In genomic region chr8:70769359-70769758, GRCm38 (mm10) we compare ENCODE assay signal across 8 mouse cellular contexts. TPM values are rescaled to one million over a fixed set of nuclear protein-coding genes. Genes with fewer than 3 reads are reported as not detected.
DNase-seq lines count a peak whose midpoint lies in the region; ATAC-seq and TF ChIP-seq lines count a peak whose summit lies in the region.

No protein-coding gene starts in this region.

- H3K9ac ChIP-seq in ES-E14 (ENCODE audit: insufficient read depth, low read depth, low read length, poor library complexity, severe bottlenecking): peak overlapping the region; percentile 49
- no peak overlapping the region for H3K9ac ChIP-seq in forebrain, embryonic 15.5 days (replicated peaks)
- no peak overlapping the region for H3K9ac ChIP-seq in lung, embryonic 16.5 days (ENCODE audit: low read length)

- H3K9me3 ChIP-seq in ES-E14 (ENCODE audit: control insufficient read depth, insufficient read depth, low read depth, low read length): no peaks in the 10 kb centered on the region
- H3K9me3 ChIP-seq in forebrain, embryonic 15.5 days: no peaks in the 10 kb centered on the region
- H3K9me3 ChIP-seq in hindbrain, embryonic 10.5 days: no peaks in the 10 kb centered on the region
- no peaks in the 10 kb centered on the region for H3K9me3 ChIP-seq in lung, embryonic 16.5 days (ENCODE audit: control insufficient read depth, low read length)

- peak; percentile 72 for ATAC-seq in forebrain, embryonic 15.5 days (replicated peaks)
- peak; percentile 41 for ATAC-seq in lung, embryonic 16.5 days (ENCODE audit: low read depth)

- 7% methylated on average over 26 of the region's 26 CpGs for WGBS in forebrain, embryonic 15.5 days
- 9% methylated on average over 26 of the region's 26 CpGs for WGBS in hindbrain, embryonic 10.5 days
- 5% methylated on average over 26 of the region's 26 CpGs for WGBS in lung, embryonic 16.5 days

- H3K4me3 ChIP-seq in ES-E14 (ENCODE audit: insufficient read depth in 1 of 2, low read depth in 1 of 2, low read length in 2 of 2, poor library complexity in 1 of 2, severe bottlenecking in 1 of 2): peak overlapping the region; percentile 27 to 37; a peak in 3 of 4 replicates
- H3K4me3 ChIP-seq in forebrain, embryonic 15.5 days: peak overlapping the region; percentile 0; the same call in 1 of the 2 replicates
- 0 out of 2 replicates have a peak overlapping the region, but pooled peaks have one; percentile 1 for H3K4me3 ChIP-seq in hindbrain, embryonic 10.5 days
- H3K4me3 ChIP-seq in lung, embryonic 16.5 days (ENCODE audit: low read length): no peak overlapping the region

- peaks cover 2 to 39% of the 10 kb centered on the region in 2 experiments; a peak in 3 of 4 replicates for H3K4me1 ChIP-seq in ES-E14 (ENCODE audit: control insufficient read depth in 2 of 2, insufficient read depth in 2 of 2, low read length in 2 of 2, poor library complexity in 1 of 2)
- H3K4me1 ChIP-seq in forebrain, embryonic 15.5 days: peaks cover 30% of the 10 kb centered on the region
- peaks cover 61% of the 10 kb centered on the region for H3K4me1 ChIP-seq in hindbrain, embryonic 10.5 days (replicated peaks)
- H3K4me1 ChIP-seq in lung, embryonic 16.5 days (replicated peaks; ENCODE audit: control insufficient read depth, insufficient read depth, low read length): peaks cover 34% of the 10 kb centered on the region

- no peak overlapping the region for H3K27ac ChIP-seq in ES-E14 (ENCODE audit: insufficient read depth, low read depth, low read length, poor library complexity, severe bottlenecking)
- H3K27ac ChIP-seq in forebrain, embryonic 15.5 days (replicated peaks): no peak overlapping the region
- H3K27ac ChIP-seq in hindbrain, embryonic 10.5 days: no peak overlapping the region
- no peak overlapping the region for H3K27ac ChIP-seq in lung, embryonic 16.5 days (ENCODE audit: low read length)

- in situ Hi-C loops in ES-E14 (cut with MboI; ENCODE audit: low sequenced_read_pairs in 2 of 2, unreplicated experiment in 2 of 2): no loop called here

- DNase-seq in ES-E14 (ENCODE audit: low read depth, low spot score): peak; percentile 97
- DNase-seq in cerebellum, adult 11 months: peak; percentile 92
- DNase-seq in hindbrain, embryonic 10.5 days (ENCODE audit: low spot score): peak; percentile 94
- DNase-seq in layer of hippocampus, adult 9-11 months: peak; percentile 92
- peak; percentile 87 for DNase-seq in ovary, postnatal 10 days (ENCODE audit: low spot score)
- DNase-seq in thymus, postnatal 0 days (ENCODE audit: low spot score): peak; percentile 97

- no peak overlapping the region for H3K4me2 ChIP-seq in forebrain, embryonic 15.5 days (replicated peaks)
- no peak overlapping the region for H3K4me2 ChIP-seq in lung, embryonic 16.5 days (ENCODE audit: low read depth, low read length)

- 0 out of 2 replicates have a peak, but pooled peaks cover 5% of the 10 kb centered on the region for H3K27me3 ChIP-seq in forebrain, embryonic 15.5 days
- H3K27me3 ChIP-seq in hindbrain, embryonic 10.5 days (ENCODE audit: insufficient read depth, poor library complexity, severe bottlenecking): peaks cover 34% of the 10 kb centered on the region
- no peaks in the 10 kb centered on the region for H3K27me3 ChIP-seq in lung, embryonic 16.5 days (ENCODE audit: control insufficient read depth, insufficient read depth, low read depth, low read length)

- peaks cover 29% of the 10 kb centered on the region; the same call in 1 of the 2 replicates for H3K36me3 ChIP-seq in ES-E14 (ENCODE audit: control insufficient read depth, insufficient read depth, low read length, poor library complexity, severe bottlenecking)
- H3K36me3 ChIP-seq in forebrain, embryonic 15.5 days: peaks cover 51% of the 10 kb centered on the region
- H3K36me3 ChIP-seq in hindbrain, embryonic 10.5 days: peaks cover 70% of the 10 kb centered on the region
- peaks cover 19% of the 10 kb centered on the region for H3K36me3 ChIP-seq in lung, embryonic 16.5 days (ENCODE audit: control insufficient read depth, insufficient read depth, low read length)

TF ChIP-seq in ES-E14, 5 proteins besides CTCF, POLR2A, EP300 and RAD21:
- TF ChIP-seq CHD2 (IDR thresholded peaks at IDR 0.05; ENCODE audit: low read depth, low read length) (no peak), HCFC1 (IDR thresholded peaks at IDR 0.05; ENCODE audit: borderline replicate concordance, insufficient read depth, low read length) (peak; percentile 78), MAFK (IDR thresholded peaks at IDR 0.05; ENCODE audit: insufficient read depth, low read depth, low read length) (no peak), ZNF384 (IDR thresholded peaks at IDR 0.05; ENCODE audit: low read depth, low read length) (0 out of 2 replicates have a peak, but pooled peaks have one; percentile 59), ZC3H11A (IDR thresholded peaks at IDR 0.05; ENCODE audit: borderline replicate concordance, low read depth, low read length) (no peak)

RNA-seq across cellular contexts. Expression of gene Pik3r2, which starts 7.2 kb away (rescaled TPM):
- total RNA-seq in ES-E14 (2012; rRNA removed): 52.7 and 71.0 TPM in 2 replicates
- 126 and 127 TPM in 2 replicates for polyA plus RNA-seq in forebrain, embryonic 15.5 days (2015; fragmentation: Nextera tagmentation; extraction: Ambion mirVana)
- polyA plus RNA-seq in hindbrain, embryonic 10.5 days (2016; fragmentation: Nextera tagmentation; extraction: Ambion mirVana): 73.4 and 82.1 TPM in 2 replicates
- polyA plus RNA-seq in lung, embryonic 16.5 days (2015; fragmentation: Nextera tagmentation; extraction: Ambion mirVana): 56.0 and 56.8 TPM in 2 replicates
- 35.1 and 38.6 TPM in 2 replicates for polyA plus RNA-seq in thymus, postnatal 0 days (2015; fragmentation: Nextera tagmentation; extraction: Ambion mirVana)

RNA-seq across cellular contexts. Expression of gene Mpv17l2, which starts 8.6 kb away (rescaled TPM):
- 49.9 and 58.2 TPM in 2 replicates for total RNA-seq in ES-E14 (2012; rRNA removed)
- polyA plus RNA-seq in forebrain, embryonic 15.5 days (2015; fragmentation: Nextera tagmentation; extraction: Ambion mirVana): 51.5 and 57.7 TPM in 2 replicates
- 35.0 and 40.6 TPM in 2 replicates for polyA plus RNA-seq in hindbrain, embryonic 10.5 days (2016; fragmentation: Nextera tagmentation; extraction: Ambion mirVana)
- 37.1 and 39.2 TPM in 2 replicates for polyA plus RNA-seq in lung, embryonic 16.5 days (2015; fragmentation: Nextera tagmentation; extraction: Ambion mirVana)
- 54.3 and 54.4 TPM in 2 replicates for polyA plus RNA-seq in thymus, postnatal 0 days (2015; fragmentation: Nextera tagmentation; extraction: Ambion mirVana)

RNA-seq across cellular contexts. Expression of gene Rab3a, which starts 14.9 kb away (rescaled TPM):
- 4.3 and 5.2 TPM in 2 replicates for total RNA-seq in ES-E14 (2012; rRNA removed)
- polyA plus RNA-seq in forebrain, embryonic 15.5 days (2015; fragmentation: Nextera tagmentation; extraction: Ambion mirVana): 319 and 328 TPM in 2 replicates
- polyA plus RNA-seq in hindbrain, embryonic 10.5 days (2016; fragmentation: Nextera tagmentation; extraction: Ambion mirVana): 24.8 and 70.3 TPM in 2 replicates
- polyA plus RNA-seq in lung, embryonic 16.5 days (2015; fragmentation: Nextera tagmentation; extraction: Ambion mirVana): 14.8 and 16.2 TPM in 2 replicates
- 7.0 and 8.0 TPM in 2 replicates for polyA plus RNA-seq in thymus, postnatal 0 days (2015; fragmentation: Nextera tagmentation; extraction: Ambion mirVana)

RNA-seq across cellular contexts. Expression of gene Mast3, which starts 35.5 kb away (rescaled TPM):
- 7.8 and 11.5 TPM in 2 replicates for total RNA-seq in ES-E14 (2012; rRNA removed)
- 24.6 and 25.0 TPM in 2 replicates for polyA plus RNA-seq in forebrain, embryonic 15.5 days (2015; fragmentation: Nextera tagmentation; extraction: Ambion mirVana)
- polyA plus RNA-seq in hindbrain, embryonic 10.5 days (2016; fragmentation: Nextera tagmentation; extraction: Ambion mirVana): 11.4 and 18.2 TPM in 2 replicates
- 13.7 and 14.3 TPM in 2 replicates for polyA plus RNA-seq in lung, embryonic 16.5 days (2015; fragmentation: Nextera tagmentation; extraction: Ambion mirVana)
- polyA plus RNA-seq in thymus, postnatal 0 days (2015; fragmentation: Nextera tagmentation; extraction: Ambion mirVana): 37.2 and 37.3 TPM in 2 replicates

RNA-seq across cellular contexts. Expression of gene Il12rb1, which starts 38.9 kb away (rescaled TPM):
- total RNA-seq in ES-E14 (2012; rRNA removed): 0.69 and 1.2 TPM in 2 replicates
- 0.08 and 0.18 TPM in 2 replicates for polyA plus RNA-seq in forebrain, embryonic 15.5 days (2015; fragmentation: Nextera tagmentation; extraction: Ambion mirVana)
- polyA plus RNA-seq in hindbrain, embryonic 10.5 days (2016; fragmentation: Nextera tagmentation; extraction: Ambion mirVana): 0.05 TPM in 1 of 2 replicates, not detected in the other
- 0.24 and 0.69 TPM in 2 replicates for polyA plus RNA-seq in lung, embryonic 16.5 days (2015; fragmentation: Nextera tagmentation; extraction: Ambion mirVana)
- polyA plus RNA-seq in thymus, postnatal 0 days (2015; fragmentation: Nextera tagmentation; extraction: Ambion mirVana): 16.2 TPM in 2 replicates
